Mouse (Mus musculus): Measurements from ENCODE around the gene Morc2a. TPM values are rescaled to one million over a fixed set of nuclear protein-coding genes. Genes with fewer than 3 reads are reported as not detected.

Gene Morc2a
- polyA plus RNA-seq, 1 experiment, result 16.0 TPM

- no peaks in the 10 kb centered on the region for H3K36me3 ChIP-seq (ENCODE audit: control insufficient read depth, insufficient read depth, low read length)
- H3K4me1 ChIP-seq (ENCODE audit: control insufficient read depth, insufficient read depth, low read length), result peaks cover 8% of the 10 kb centered on the region
- H3K4me3 ChIP-seq (ENCODE audit: control insufficient read depth, low read depth, low read length), result no peak overlapping the region
- no peak for TF ChIP-seq CTCF (IDR thresholded peaks at IDR 0.05; ENCODE audit: control insufficient read depth, insufficient read depth, insufficient replicate concordance, low read depth, low read length)
- TF ChIP-seq POLR2A (IDR thresholded peaks at IDR 0.05; ENCODE audit: control insufficient read depth, low read depth, low read length), result no peak
- H3K27ac ChIP-seq (ENCODE audit: control insufficient read depth, insufficient read depth, low read depth, low read length), result no peak overlapping the region
- H3K27me3 ChIP-seq (ENCODE audit: control insufficient read depth, insufficient read depth, low read length), result no peaks in the 10 kb centered on the region
Measured at GRCm38 (mm10) chr11:3731469-3731868, 82.5 kb downstream of the Morc2a start.

- Histone ChIP-seq H3K27me3 (ENCODE audit: control insufficient read depth, insufficient read depth, low read length) (no peaks in the 10 kb centered on the region), H3K4me1 (ENCODE audit: control insufficient read depth, insufficient read depth, low read length) (peaks cover 8% of the 10 kb centered on the region), H3K4me3 (ENCODE audit: control insufficient read depth, low read depth, low read length) (no peak overlapping the region), H3K27ac (ENCODE audit: control insufficient read depth, insufficient read depth, low read depth, low read length) (no peak overlapping the region), H3K36me3 (ENCODE audit: control insufficient read depth, insufficient read depth, low read length) (no peaks in the 10 kb centered on the region)
- no peak for TF ChIP-seq CTCF (IDR thresholded peaks at IDR 0.05; ENCODE audit: control insufficient read depth, insufficient read depth, insufficient replicate concordance, low read depth, low read length)
- TF ChIP-seq POLR2A (IDR thresholded peaks at IDR 0.05; ENCODE audit: control insufficient read depth, low read depth, low read length), result no peak
Measured at GRCm38 (mm10) chr11:3733933-3734636, 85.1 kb downstream of the Morc2a start.

GRCm38 (mm10) chr11:3735715-3736114 is 86.7 kb downstream of the Morc2a start:
- no peaks in the 10 kb centered on the region for H3K36me3 ChIP-seq (ENCODE audit: control insufficient read depth, insufficient read depth, low read length)
- TF ChIP-seq POLR2A (IDR thresholded peaks at IDR 0.05; ENCODE audit: control insufficient read depth, low read depth, low read length) (no peak), CTCF (IDR thresholded peaks at IDR 0.05; ENCODE audit: control insufficient read depth, insufficient read depth, insufficient replicate concordance, low read depth, low read length) (no peak)
- H3K27me3 ChIP-seq (ENCODE audit: control insufficient read depth, insufficient read depth, low read length), result no peaks in the 10 kb centered on the region
- no peak overlapping the region for H3K27ac ChIP-seq (ENCODE audit: control insufficient read depth, insufficient read depth, low read depth, low read length)
- peaks cover 8% of the 10 kb centered on the region for H3K4me1 ChIP-seq (ENCODE audit: control insufficient read depth, insufficient read depth, low read length)
- H3K4me3 ChIP-seq (ENCODE audit: control insufficient read depth, low read depth, low read length), result no peak overlapping the region

- Histone ChIP-seq H3K4me1 (ENCODE audit: control insufficient read depth, insufficient read depth, low read length) (peaks cover 8% of the 10 kb centered on the region), H3K36me3 (ENCODE audit: control insufficient read depth, insufficient read depth, low read length) (no peaks in the 10 kb centered on the region), H3K27ac (ENCODE audit: control insufficient read depth, insufficient read depth, low read depth, low read length) (no peak overlapping the region), H3K27me3 (ENCODE audit: control insufficient read depth, insufficient read depth, low read length) (no peaks in the 10 kb centered on the region), H3K4me3 (ENCODE audit: control insufficient read depth, low read depth, low read length) (no peak overlapping the region)
- TF ChIP-seq CTCF (IDR thresholded peaks at IDR 0.05; ENCODE audit: control insufficient read depth, insufficient read depth, insufficient replicate concordance, low read depth, low read length) (no peak), POLR2A (IDR thresholded peaks at IDR 0.05; ENCODE audit: control insufficient read depth, low read depth, low read length) (no peak)
Measured at GRCm38 (mm10) chr11:3738778-3739177, 89.8 kb downstream of the Morc2a start.

Other genes with a start within 250 kb of the Morc2a start
- gene Limk2, start 240.0 kb upstream of the Morc2a start, polyA plus RNA-seq (2012; rRNA removed), result 48.6 and 53.3 TPM in 2 replicates
- gene Rnf185, start 196.8 kb upstream of the Morc2a start, polyA plus RNA-seq (2012; rRNA removed), result 40.7 and 46.2 TPM in 2 replicates
- 2.6 and 2.8 TPM in 2 replicates for gene Pla2g3, start 160.9 kb upstream of the Morc2a start, polyA plus RNA-seq (2012; rRNA removed)
- 3.8 and 4.7 TPM in 2 replicates for gene Inpp5j, start 144.4 kb upstream of the Morc2a start, polyA plus RNA-seq (2012; rRNA removed)
- 13.8 and 19.2 TPM in 2 replicates for gene Selenom, start 134.5 kb upstream of the Morc2a start, polyA plus RNA-seq (2012; rRNA removed)
- gene Smtn, start 108.6 kb upstream of the Morc2a start, polyA plus RNA-seq (2012; rRNA removed), result 4.4 and 6.9 TPM in 2 replicates
- 710 and 768 TPM in 2 replicates for gene Osbp2, start 214.7 kb downstream of the Morc2a start, polyA plus RNA-seq (2012; rRNA removed)
- gene 4921536K21Rik, start 245.9 kb downstream of the Morc2a start, polyA plus RNA-seq (2012; rRNA removed), result 48.4 and 56.7 TPM in 2 replicates
- gene Dusp18, start 246.0 kb downstream of the Morc2a start, polyA plus RNA-seq (2012; rRNA removed), result 28.1 and 30.4 TPM in 2 replicates

Measured in testis, adult 2 months (tissue).